Mouse (Mus musculus): ENCODE measurements around the gene Mast1. TPM values are rescaled to one million over a fixed set of nuclear protein-coding genes. Genes with fewer than 3 reads are reported as not detected.
A peak's percentile ranks its signal among the peaks of the same experiment; 100 is the strongest.

The Mast1 gene
- polyA plus RNA-seq, 1 experiment from 2014 or later, result 65.8 TPM

DNA sequence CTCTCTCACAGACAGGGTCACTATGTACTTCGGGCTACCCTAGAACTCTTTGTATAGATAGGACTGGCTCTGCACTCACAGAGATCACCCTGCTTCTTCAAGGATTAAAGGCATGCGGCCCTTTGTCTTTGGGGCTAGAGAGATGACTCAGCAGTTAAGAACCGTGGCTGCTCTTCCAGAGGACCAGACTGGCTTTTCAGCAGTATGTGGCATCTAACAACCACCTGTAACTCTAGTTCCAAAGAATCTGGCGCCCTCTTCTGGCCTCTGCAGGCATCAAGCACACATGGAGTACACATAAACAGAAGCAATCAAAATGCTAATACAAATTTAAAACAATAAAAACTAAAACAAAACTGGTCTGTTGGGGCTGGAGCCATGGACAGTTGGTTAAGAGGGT, 23.2 kb downstream of the Mast1 start:
- no peak overlapping the region for H3K4me2 ChIP-seq (ENCODE audit: low read length)
- H3K9me3 ChIP-seq (ENCODE audit: control insufficient read depth, low read length), result no peaks in the 10 kb centered on the region
- H3K36me3 ChIP-seq (ENCODE audit: control insufficient read depth, insufficient read depth), result peaks cover 43% of the 10 kb centered on the region
- no peak overlapping the region for H3K9ac ChIP-seq (replicated peaks; ENCODE audit: low read depth, low read length)
- H3K27me3 ChIP-seq (replicated peaks; ENCODE audit: control insufficient read depth, insufficient read depth, low read length), result 0 out of 2 replicates have a peak, but pooled peaks cover 2% of the 10 kb centered on the region
- no peak overlapping the region for H3K27ac ChIP-seq (ENCODE audit: low read length)
- no peak for ATAC-seq
- no peak overlapping the region for H3K4me3 ChIP-seq (replicated peaks; ENCODE audit: low read length)
- 34% methylated on average over 4 of the region's 4 CpGs for WGBS
- H3K4me1 ChIP-seq (replicated peaks; ENCODE audit: control insufficient read depth, insufficient read depth, low read length), result peaks cover 9% of the 10 kb centered on the region

DNA sequence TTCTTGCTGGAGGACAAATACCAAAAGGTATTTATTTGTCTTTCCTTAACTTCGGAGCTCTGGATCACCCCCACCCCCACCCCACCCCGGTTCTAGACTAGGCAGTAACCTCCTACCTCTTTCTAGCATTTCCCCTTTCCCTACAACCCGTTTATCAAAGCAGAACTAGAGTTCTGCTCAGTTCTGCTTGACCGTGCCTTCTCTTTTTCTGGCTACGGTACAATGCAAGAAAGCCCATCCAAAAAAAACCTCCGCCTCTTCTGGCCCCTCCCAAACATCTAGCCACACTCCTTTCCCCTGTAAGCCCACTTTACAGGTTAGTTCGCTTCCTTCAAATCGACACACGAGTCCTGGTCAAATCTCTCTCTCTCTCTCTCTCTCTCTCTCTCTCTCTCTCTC, 23.7 kb downstream of the Mast1 start:
- peaks cover 13% of the 10 kb centered on the region for H3K4me1 ChIP-seq (replicated peaks; ENCODE audit: control insufficient read depth, insufficient read depth, low read length)
- ATAC-seq, result no peak
- no peak overlapping the region; the same call in 1 of the 2 replicates for H3K9ac ChIP-seq (replicated peaks; ENCODE audit: low read depth, low read length)

DNA sequence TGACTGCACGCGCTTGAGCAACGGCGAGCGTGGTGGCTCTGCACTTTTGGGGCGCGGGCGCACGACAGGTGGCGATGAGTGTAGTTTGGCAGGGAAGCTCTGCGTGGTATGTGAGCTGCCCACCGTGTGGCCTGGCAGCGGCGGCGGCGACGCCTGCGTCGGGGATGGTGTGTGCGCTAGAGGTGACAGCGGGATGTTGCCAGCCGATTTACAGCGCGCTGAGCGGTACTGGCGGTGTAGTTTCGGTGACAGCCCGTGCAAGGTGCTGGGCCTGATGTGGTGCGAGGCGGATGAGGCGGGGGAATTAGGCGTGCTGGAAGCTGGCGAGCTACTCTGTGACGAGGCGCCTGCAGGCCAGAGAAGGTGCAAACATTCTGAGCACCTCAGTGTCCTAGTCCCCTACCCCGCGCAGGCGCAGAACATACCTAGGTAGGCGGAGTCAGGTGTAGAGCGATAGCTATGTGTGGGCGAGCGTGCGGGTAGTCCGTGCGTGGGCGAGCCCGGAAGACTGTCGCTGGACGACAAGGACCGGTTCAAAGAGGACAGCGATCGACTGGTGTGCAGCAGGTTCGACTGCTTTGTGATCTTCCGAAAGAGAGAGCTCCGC, 24.2 kb downstream of the Mast1 start:
- Histone ChIP-seq H3K9ac (replicated peaks; ENCODE audit: low read depth, low read length) (no peak overlapping the region; the same call in 1 of the 2 replicates), H3K4me3 (replicated peaks; ENCODE audit: low read length) (peak overlapping the region; percentile 25), H3K27ac (ENCODE audit: low read length) (no peak overlapping the region), H3K4me2 (ENCODE audit: low read length) (peak overlapping the region; percentile 49), H3K4me1 (replicated peaks; ENCODE audit: control insufficient read depth, insufficient read depth, low read length) (peaks cover 18% of the 10 kb centered on the region), H3K9me3 (ENCODE audit: control insufficient read depth, low read length) (no peaks in the 10 kb centered on the region), H3K36me3 (ENCODE audit: control insufficient read depth, insufficient read depth) (peaks cover 43% of the 10 kb centered on the region), H3K27me3 (replicated peaks; ENCODE audit: control insufficient read depth, insufficient read depth, low read length) (0 out of 2 replicates have a peak, but pooled peaks cover 2% of the 10 kb centered on the region)
- WGBS, result 3% methylated on average over 55 of the region's 55 CpGs
- ATAC-seq, result 0 out of 2 replicates have a peak, but pooled peaks have one; percentile 9

More for the DNA sequence above, 23.7 kb downstream of the Mast1 start:
- Histone ChIP-seq H3K4me2 (ENCODE audit: low read length) (peak overlapping the region; percentile 49), H3K36me3 (ENCODE audit: control insufficient read depth, insufficient read depth) (peaks cover 43% of the 10 kb centered on the region), H3K27me3 (replicated peaks; ENCODE audit: control insufficient read depth, insufficient read depth, low read length) (0 out of 2 replicates have a peak, but pooled peaks cover 2% of the 10 kb centered on the region), H3K27ac (ENCODE audit: low read length) (no peak overlapping the region), H3K9me3 (ENCODE audit: control insufficient read depth, low read length) (no peaks in the 10 kb centered on the region), H3K4me3 (replicated peaks; ENCODE audit: low read length) (peak overlapping the region; percentile 25)
- 17% methylated on average over 9 of the region's 9 CpGs for WGBS

DNA sequence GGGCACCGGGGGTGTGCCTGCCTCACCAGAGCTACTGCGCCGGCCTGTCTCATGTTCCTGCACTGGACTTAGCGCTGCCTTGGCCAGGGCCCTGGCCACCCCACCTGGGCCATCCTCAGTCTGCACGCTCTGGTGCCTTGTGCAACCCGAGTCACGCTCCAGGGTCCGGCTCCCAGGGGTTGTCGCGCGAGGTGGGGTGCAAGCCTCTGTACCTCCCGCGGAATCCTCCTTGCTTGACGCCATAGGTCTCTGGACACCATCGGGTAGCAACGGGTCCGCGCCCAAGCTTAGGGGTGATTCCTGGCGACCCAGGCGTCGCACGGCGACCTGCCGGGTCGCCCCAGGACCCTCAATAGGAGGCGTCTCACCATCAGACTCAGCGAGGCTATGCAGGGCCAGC, 24.8 kb downstream of the Mast1 start:
- Histone ChIP-seq H3K9ac (replicated peaks; ENCODE audit: low read depth, low read length) (no peak overlapping the region; the same call in 1 of the 2 replicates), H3K4me3 (replicated peaks; ENCODE audit: low read length) (no peak overlapping the region; the same call in 1 of the 2 replicates)

DNA sequence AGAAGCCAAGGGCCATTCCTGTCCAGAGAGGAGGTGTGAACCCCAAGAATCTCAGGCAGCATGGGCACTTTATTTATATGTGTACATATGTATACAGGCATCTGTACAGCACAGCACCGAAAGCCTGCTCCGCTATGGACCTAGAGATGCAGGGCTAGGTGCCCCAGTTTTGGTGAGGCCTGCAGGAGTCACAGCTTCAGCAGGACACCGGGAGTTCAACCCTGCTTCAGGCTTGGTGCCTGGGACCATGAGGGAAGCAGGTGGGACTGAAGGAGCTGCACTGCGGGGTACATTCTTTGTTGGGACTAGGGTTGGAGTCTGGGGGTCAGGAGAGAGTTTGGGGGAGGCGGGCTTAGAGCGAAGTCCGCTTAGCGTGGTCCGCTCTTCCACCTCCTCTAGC, 25.3 kb downstream of the Mast1 start:
- Histone ChIP-seq H3K27ac (ENCODE audit: low read length) (no peak overlapping the region), H3K4me1 (replicated peaks; ENCODE audit: control insufficient read depth, insufficient read depth, low read length) (peaks cover 18% of the 10 kb centered on the region), H3K9ac (replicated peaks; ENCODE audit: low read depth, low read length) (no peak overlapping the region), H3K4me2 (ENCODE audit: low read length) (no peak overlapping the region), H3K9me3 (ENCODE audit: control insufficient read depth, low read length) (no peaks in the 10 kb centered on the region), H3K36me3 (ENCODE audit: control insufficient read depth, insufficient read depth) (peaks cover 40% of the 10 kb centered on the region), H3K4me3 (replicated peaks; ENCODE audit: low read length) (no peak overlapping the region), H3K27me3 (replicated peaks; ENCODE audit: control insufficient read depth, insufficient read depth, low read length) (0 out of 2 replicates have a peak, but pooled peaks cover 2% of the 10 kb centered on the region)
- no peak for ATAC-seq
- 85% methylated on average over 9 of the region's 9 CpGs for WGBS

More for the DNA sequence above, 24.8 kb downstream of the Mast1 start:
- ATAC-seq, result no peak
- Histone ChIP-seq H3K27me3 (replicated peaks; ENCODE audit: control insufficient read depth, insufficient read depth, low read length) (0 out of 2 replicates have a peak, but pooled peaks cover 2% of the 10 kb centered on the region), H3K4me1 (replicated peaks; ENCODE audit: control insufficient read depth, insufficient read depth, low read length) (peaks cover 18% of the 10 kb centered on the region), H3K27ac (ENCODE audit: low read length) (no peak overlapping the region), H3K9me3 (ENCODE audit: control insufficient read depth, low read length) (no peaks in the 10 kb centered on the region), H3K4me2 (ENCODE audit: low read length) (no peak overlapping the region; the same call in 1 of the 2 replicates), H3K36me3 (ENCODE audit: control insufficient read depth, insufficient read depth) (peaks cover 42% of the 10 kb centered on the region)
- 33% methylated on average over 27 of the region's 27 CpGs for WGBS

DNA sequence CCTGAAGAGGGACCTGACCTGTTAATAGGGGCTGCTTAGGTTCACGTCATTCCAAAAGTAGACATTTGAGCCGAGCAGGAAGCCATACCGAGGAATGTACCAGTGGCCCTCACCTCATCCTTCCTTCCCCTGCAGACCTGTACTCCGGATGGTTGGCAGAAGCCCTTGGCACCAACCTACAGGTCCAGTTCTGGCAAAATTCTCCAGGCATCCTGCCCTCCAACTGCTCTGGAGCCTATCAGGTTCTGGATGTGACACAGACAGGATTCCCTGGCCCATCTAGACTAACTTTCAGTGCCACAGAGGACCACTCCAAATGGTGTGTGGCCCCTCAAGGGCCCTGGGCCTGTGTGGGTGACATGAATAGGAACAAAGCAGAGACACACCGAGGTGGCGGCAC, 26.6 kb downstream of the Mast1 start:
- Histone ChIP-seq H3K36me3 (ENCODE audit: control insufficient read depth, insufficient read depth) (peaks cover 28% of the 10 kb centered on the region), H3K27ac (ENCODE audit: low read length) (no peak overlapping the region), H3K4me3 (replicated peaks; ENCODE audit: low read length) (no peak overlapping the region), H3K4me2 (ENCODE audit: low read length) (no peak overlapping the region), H3K4me1 (replicated peaks; ENCODE audit: control insufficient read depth, insufficient read depth, low read length) (peaks cover 18% of the 10 kb centered on the region), H3K9me3 (ENCODE audit: control insufficient read depth, low read length) (no peaks in the 10 kb centered on the region), H3K27me3 (replicated peaks; ENCODE audit: control insufficient read depth, insufficient read depth, low read length) (0 out of 2 replicates have a peak, but pooled peaks cover 2% of the 10 kb centered on the region), H3K9ac (replicated peaks; ENCODE audit: low read depth, low read length) (no peak overlapping the region)
- ATAC-seq, result no peak
- WGBS, result 90% methylated on average over 6 of the region's 6 CpGs

DNA sequence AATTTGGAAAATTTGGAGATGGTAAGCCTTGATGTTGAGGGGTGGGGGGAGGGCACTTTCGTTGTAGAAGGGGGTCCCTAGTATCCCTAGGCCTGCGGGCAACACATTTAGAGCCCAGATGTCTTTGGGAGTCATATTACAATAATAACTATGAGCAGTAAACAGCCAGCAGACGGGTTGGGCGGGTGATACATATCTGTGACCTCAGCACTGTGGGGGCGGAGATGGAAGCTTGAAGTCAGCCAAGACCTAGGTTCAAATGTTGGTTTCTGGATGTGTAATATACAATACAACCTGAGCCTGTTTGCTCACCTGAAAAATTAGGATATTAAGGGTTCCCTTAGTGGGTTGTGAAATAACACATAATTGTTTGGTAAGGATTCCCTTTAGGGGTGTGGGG, 27.2 kb downstream of the Mast1 start:
- Histone ChIP-seq H3K9me3 (ENCODE audit: control insufficient read depth, low read length) (no peaks in the 10 kb centered on the region), H3K27me3 (replicated peaks; ENCODE audit: control insufficient read depth, insufficient read depth, low read length) (0 out of 2 replicates have a peak, but pooled peaks cover 2% of the 10 kb centered on the region), H3K9ac (replicated peaks; ENCODE audit: low read depth, low read length) (no peak overlapping the region), H3K27ac (ENCODE audit: low read length) (no peak overlapping the region), H3K36me3 (ENCODE audit: control insufficient read depth, insufficient read depth) (peaks cover 22% of the 10 kb centered on the region), H3K4me1 (replicated peaks; ENCODE audit: control insufficient read depth, insufficient read depth, low read length) (peaks cover 18% of the 10 kb centered on the region), H3K4me3 (replicated peaks; ENCODE audit: low read length) (no peak overlapping the region), H3K4me2 (ENCODE audit: low read length) (no peak overlapping the region)
- WGBS, result 85% methylated on average over 5 of the region's 5 CpGs
- ATAC-seq, result no peak

DNA sequence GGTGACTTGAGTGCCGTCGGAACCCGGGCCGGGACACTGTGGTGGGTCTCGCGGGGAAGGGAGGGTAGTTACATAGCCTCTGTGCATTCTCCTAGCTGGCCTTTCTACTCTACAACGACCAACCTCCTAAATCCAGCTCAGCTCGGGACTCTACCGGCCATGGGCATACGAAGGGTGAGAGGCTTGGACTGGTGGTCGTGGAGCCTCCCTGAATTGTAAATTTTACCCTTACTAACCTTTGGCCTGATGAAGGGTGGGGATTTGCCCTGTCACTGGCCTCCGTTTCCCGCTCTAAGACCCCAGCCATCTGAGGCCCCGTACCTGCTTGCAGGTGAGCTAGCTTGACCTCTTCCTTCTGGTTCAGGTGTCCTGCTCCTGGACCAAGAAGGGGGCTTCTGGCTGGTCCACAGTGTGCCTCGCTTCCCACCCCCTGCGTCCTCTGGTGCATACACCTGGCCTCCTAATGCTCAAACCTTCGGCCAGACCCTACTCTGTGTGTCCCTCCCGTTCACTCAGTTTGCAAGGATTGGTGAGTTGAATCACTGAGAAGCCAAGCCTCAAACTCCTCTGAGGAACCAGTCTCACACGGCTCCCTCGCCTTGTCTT, 27.9 kb downstream of the Mast1 start:
- peak overlapping the region; percentile 61 for H3K9ac ChIP-seq (replicated peaks; ENCODE audit: low read depth, low read length)
- peaks cover 18% of the 10 kb centered on the region for H3K4me1 ChIP-seq (replicated peaks; ENCODE audit: control insufficient read depth, insufficient read depth, low read length)
- WGBS, result 51% methylated on average over 20 of the region's 20 CpGs
- H3K27ac ChIP-seq (ENCODE audit: low read length), result no peak overlapping the region
- no peaks in the 10 kb centered on the region for H3K9me3 ChIP-seq (ENCODE audit: control insufficient read depth, low read length)
- H3K4me2 ChIP-seq (ENCODE audit: low read length), result peak overlapping the region; percentile 67
- ATAC-seq, result no peak
- H3K4me3 ChIP-seq (replicated peaks; ENCODE audit: low read length), result peak overlapping the region; percentile 48
- 0 out of 2 replicates have a peak, but pooled peaks cover 2% of the 10 kb centered on the region for H3K27me3 ChIP-seq (replicated peaks; ENCODE audit: control insufficient read depth, insufficient read depth, low read length)
- peaks cover 17% of the 10 kb centered on the region for H3K36me3 ChIP-seq (ENCODE audit: control insufficient read depth, insufficient read depth)

DNA sequence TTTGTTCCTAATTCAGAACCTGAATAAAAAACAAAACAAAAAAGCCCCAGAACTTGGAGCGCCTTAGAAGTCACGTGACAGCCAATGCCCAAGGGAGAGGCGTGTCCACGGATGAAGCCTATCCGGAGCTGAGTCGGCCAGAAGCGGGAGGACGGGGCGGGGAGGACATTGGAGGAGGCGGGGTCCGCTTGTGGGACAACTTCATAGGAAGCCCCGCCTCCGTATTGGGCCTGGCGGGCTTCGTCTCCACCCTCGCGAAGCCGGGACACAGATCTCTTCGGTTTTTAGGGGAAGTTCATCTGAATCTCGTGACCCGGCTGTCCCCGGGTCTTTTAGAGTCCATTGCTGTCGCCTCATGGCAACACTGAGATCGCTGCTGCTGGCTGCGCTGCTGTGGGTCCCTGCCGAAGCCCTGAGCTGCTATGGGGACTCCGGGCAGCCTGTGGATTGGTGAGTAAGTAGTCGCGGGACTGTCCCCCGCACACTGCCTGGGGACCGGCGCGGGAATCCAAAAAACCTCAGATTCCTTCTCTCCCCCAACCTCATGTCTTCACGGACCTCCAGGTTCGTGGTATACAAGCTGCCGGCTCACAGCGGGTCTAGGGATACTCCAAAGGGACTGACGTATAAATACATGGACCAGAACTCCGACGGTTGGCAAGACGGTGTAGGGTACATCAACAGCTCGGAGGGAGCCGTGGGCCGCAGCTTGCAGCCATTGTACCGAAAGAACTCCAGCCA, 28.6 kb downstream of the Mast1 start, which contains the start of gene Dnase2a:
Gene Dnase2a, plus strand, starts transcription at position 140 of the 741 bp plus-strand sequence.
- WGBS, result under 1% methylated on average over 45 of the region's 45 CpGs
- Histone ChIP-seq H3K4me2 (ENCODE audit: low read length) (peak within 1 kb of the TSS; percentile 67), H3K27ac (ENCODE audit: low read length) (no peak within 1 kb of the TSS), H3K9me3 (ENCODE audit: control insufficient read depth, low read length) (no peaks in the 10 kb centered on the region), H3K9ac (replicated peaks; ENCODE audit: low read depth, low read length) (peak within 1 kb of the TSS; percentile 61), H3K27me3 (replicated peaks; ENCODE audit: control insufficient read depth, insufficient read depth, low read length) (no peaks in the 10 kb centered on the region), H3K36me3 (ENCODE audit: control insufficient read depth, insufficient read depth) (peaks cover 17% of the 10 kb centered on the region), H3K4me3 (replicated peaks; ENCODE audit: low read length) (peak within 1 kb of the TSS; percentile 48), H3K4me1 (replicated peaks; ENCODE audit: control insufficient read depth, insufficient read depth, low read length) (peaks cover 18% of the 10 kb centered on the region)
- ATAC-seq, result peak; percentile 84

Data from forebrain, embryonic 16.5 days (tissue).